Mouse (Mus musculus) hindbrain, embryonic 12.5 days (tissue): Measurements from ENCODE around the gene Ypel1. TPM values are rescaled to one million over a fixed set of nuclear protein-coding genes. Genes with fewer than 3 reads are reported as not detected.

Experiments used
- ATAC-seq: fragments of 200-750 bp; cut with Nextera tagmentation; 2 replicates; pipeline ENCODE4 v1.8.0; 2017; ENCODE audit warnings: moderate TSS enrichment; ENCODE audit not compliant: low FRiP score
- H3K27ac ChIP-seq: fragments of 300-500 bp; sonication (generic); 2 replicates; pipeline ENCODE4 v1.5.1; 2016; ENCODE audit warnings: mild to moderate bottlenecking
- H3K27me3 ChIP-seq: fragments of 300-500 bp; sonication (generic); 2 replicates; pipeline ENCODE4 v1.6.1; 2016; ENCODE audit warnings: mild to moderate bottlenecking
- H3K36me3 ChIP-seq: fragments of 300-500 bp; sonication (generic); 2 replicates; pipeline ENCODE4 v1.6.1; 2016; ENCODE audit warnings: mild to moderate bottlenecking
- H3K4me1 ChIP-seq: fragments of 300-500 bp; sonication (generic); 2 replicates; pipeline ENCODE4 v1.6.1; 2016
- H3K4me2 ChIP-seq: fragments of 300-500 bp; sonication (generic); replicated peaks from 2 replicates; pipeline ENCODE4 v1.6.1; 2016; ENCODE audit warnings: mild to moderate bottlenecking
- H3K4me3 ChIP-seq: fragments of 300-500 bp; sonication (generic); 2 replicates; pipeline ENCODE4 v1.5.1; 2016; ENCODE audit warnings: mild to moderate bottlenecking
- H3K9ac ChIP-seq: fragments of 300-500 bp; sonication (generic); 2 replicates; pipeline ENCODE4 v1.6.1; 2016; ENCODE audit warnings: mild to moderate bottlenecking, moderate library complexity
- H3K9me3 ChIP-seq: fragments of 300-500 bp; sonication (generic); replicated peaks from 2 replicates; pipeline ENCODE4 v1.6.1; 2016; ENCODE audit warnings: mild to moderate bottlenecking
- WGBS: fragments of 180-500 bp; shearing (Covaris S2); methylation state at CpG from one replicate; pipeline ENCODE4 v1.1.7; 2016; 5-methylcytosine and 5-hydroxymethylcytosine counted together
- polyA plus RNA-seq: library from polyadenylated mRNA; unstranded; fragments of >200 nt; fragmentation: Nextera tagmentation; extraction: Ambion mirVana; gene quantifications from 2 replicates; pipeline ENCODE4 v1.2.1, GENCODE M21; 2016

Ypel1 gene
- polyA plus RNA-seq, 1 experiment from 2014 or later = 105 TPM

DNA sequence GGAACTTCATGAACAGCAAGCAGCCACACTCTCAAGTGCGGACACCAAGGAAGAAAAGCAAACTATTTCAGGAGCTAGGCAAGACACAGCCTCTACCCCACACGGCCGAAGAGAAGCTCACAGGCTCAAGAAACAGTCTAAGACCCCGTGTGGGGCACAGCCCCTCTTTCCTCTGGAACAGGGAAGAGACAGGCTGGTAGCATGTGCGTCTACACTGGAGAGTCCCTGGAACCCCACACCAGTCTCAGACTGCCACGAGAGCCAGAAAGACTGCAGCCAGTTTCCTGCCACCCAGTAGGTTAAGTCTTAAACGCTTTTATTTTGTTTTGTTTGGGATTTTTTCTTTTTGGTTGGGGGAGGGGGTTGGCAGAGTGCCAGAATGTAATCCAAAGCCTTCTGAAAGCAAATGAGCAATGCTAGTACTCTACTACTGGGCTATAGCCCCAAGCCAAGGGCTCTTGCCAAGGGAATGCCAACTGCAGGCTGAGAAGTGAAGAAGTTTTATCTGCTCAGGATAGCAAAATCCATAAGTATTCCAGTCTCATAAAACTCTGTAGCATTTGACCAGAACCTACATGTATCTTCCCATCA is 33.2 kb downstream of the Ypel1 start:
- Histone ChIP-seq H3K27ac (no peak overlapping the region), H3K27me3 (no peaks in the 10 kb centered on the region), H3K4me3 (no peak overlapping the region), H3K4me1 (no peaks in the 10 kb centered on the region), H3K9me3 (no peaks in the 10 kb centered on the region), H3K4me2 (no peak overlapping the region), H3K9ac (no peak overlapping the region), H3K36me3 (peaks cover 89% of the 10 kb centered on the region)
- 84% methylated on average over 7 of the region's 7 CpGs for WGBS
- no peak for ATAC-seq

DNA sequence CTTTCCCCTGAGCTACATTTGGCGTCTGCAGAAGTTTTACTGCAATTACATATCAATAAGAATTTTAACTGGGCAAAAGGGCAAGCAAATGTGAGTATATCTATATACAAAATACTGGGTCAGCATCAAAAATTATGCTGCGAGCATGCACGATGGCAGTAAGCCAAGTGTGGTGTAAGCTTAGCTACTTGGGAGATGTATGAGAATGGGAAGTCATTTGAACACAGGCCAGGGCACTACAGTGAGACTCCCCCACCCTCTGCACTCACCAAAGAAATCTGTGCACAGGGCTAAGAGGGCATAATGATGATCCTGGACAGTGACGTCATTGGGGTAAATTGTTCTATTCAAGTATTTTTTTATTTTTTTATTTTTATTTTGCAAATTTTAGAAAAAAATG is 35.1 kb downstream of the Ypel1 start:
- WGBS = 94% methylated on average over 4 of the region's 4 CpGs
- ATAC-seq = no peak
- Histone ChIP-seq H3K27ac (no peak overlapping the region), H3K27me3 (no peaks in the 10 kb centered on the region), H3K4me2 (no peak overlapping the region), H3K4me3 (no peak overlapping the region), H3K9me3 (no peaks in the 10 kb centered on the region), H3K9ac (no peak overlapping the region), H3K36me3 (peaks cover 82% of the 10 kb centered on the region), H3K4me1 (peaks cover under 1% of the 10 kb centered on the region; the same call in 1 of the 2 replicates)

DNA sequence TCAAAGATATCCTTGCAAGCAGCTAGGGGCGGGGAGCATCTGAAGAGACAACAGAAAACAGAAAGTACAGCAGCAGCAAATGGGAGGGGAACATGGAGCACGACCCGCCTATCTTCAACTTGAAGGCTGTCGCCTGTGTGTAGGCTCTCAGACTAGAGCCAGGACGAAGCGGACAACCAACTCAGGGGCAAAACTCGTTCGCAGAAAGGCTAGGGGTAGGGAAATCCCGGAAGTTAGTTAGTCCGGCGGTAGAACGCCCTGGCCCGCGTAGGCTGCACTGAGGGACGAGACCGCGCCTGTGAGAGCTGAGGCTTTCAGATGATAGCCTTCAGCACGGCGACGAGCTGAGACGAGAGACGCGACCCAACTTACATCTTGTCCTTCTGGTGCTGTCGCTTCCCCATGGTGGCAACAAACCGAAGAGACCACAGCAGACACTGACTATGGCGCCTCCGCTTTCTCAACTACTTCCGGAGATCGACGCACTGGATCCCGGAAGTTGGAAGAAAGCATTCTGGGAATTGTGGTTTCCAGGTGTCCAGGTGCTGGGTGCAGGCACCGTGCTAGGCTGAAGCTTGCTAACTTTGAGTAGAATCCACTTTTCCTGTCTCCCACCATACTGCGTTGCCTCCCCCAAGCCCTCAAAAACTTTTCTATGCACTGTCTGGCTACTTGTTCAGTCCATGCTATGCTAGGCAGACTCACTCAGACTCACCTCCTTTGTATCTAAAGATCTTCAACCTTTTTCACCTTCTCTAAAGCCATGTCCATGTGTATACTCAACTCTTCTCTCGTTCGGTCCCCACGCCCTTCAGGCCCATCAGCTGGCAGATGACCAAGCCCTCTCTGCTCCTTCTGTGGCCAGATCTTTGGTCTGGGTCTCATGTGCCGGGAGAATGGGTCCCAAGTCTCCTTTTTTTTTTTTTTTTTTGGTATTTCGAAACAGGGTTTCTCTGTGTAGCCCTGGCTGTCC is 41.6 kb downstream of the Ypel1 start, which contains the start of gene Ppil2:
Gene Ppil2, minus strand, starts transcription at position 487 of the 973 bp plus-strand sequence.
- WGBS = 10% methylated on average over 38 of the region's 38 CpGs
- Histone ChIP-seq H3K4me1 (peaks cover 9% of the 10 kb centered on the region), H3K4me2 (peak within 1 kb of the TSS; percentile 74), H3K27me3 (no peaks in the 10 kb centered on the region), H3K9ac (peak within 1 kb of the TSS; percentile 75), H3K9me3 (no peaks in the 10 kb centered on the region), H3K36me3 (peaks cover 40% of the 10 kb centered on the region), H3K4me3 (peak within 1 kb of the TSS; percentile 76), H3K27ac (no peak within 1 kb of the TSS)
- peak; percentile 91 for ATAC-seq

DNA sequence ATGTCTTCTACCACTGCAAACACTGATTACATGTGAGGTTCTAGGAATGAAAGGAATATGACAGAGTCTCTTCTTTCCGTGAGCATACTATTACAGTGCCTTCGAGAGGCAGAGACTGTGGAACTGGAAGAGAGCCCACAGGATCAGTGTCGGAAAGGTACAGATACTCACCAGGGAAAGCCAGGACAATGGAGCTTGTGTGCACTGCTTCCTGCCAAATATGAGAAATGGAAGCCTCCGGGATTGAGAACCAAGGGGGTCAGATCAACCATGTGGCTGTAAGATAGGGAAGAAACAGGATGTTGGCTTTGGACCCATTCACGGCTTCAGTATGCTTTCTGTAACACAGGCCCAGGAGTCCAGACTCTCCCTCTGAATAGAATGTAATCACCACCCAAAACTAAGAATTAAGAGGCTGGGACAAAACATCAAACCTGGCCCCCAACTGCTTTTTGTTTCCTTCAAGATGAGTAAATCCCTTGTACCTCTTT is 47.9 kb downstream of the Ypel1 start:
- H3K36me3 ChIP-seq = peaks cover 55% of the 10 kb centered on the region

DNA sequence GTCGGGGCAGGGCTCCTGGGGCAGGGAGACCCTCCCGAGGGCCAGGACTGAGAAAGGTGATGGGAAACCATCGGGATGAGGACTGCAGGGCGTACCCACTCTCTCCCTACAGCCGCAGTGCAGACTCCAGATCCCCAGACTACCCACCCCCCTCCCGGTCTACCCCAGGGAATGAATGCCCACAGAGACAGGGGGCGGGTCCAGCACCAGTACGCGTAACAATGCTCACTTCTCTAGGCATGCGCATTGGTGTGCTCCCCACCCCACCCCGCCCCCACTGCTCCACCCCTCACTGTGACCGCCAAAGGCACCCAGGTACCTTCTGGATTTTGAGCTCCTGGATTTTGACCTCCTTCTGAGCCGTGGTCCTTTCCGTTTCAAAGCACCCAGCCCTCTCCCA is 52.1 kb downstream of the Ypel1 start:
- peaks cover 29% of the 10 kb centered on the region for H3K4me1 ChIP-seq
- peak overlapping the region; percentile 19 for H3K4me2 ChIP-seq
- H3K27me3 ChIP-seq = no peaks in the 10 kb centered on the region
- peak overlapping the region; percentile 5; the same call in 1 of the 2 replicates for H3K4me3 ChIP-seq
- H3K36me3 ChIP-seq = peaks cover 40% of the 10 kb centered on the region
- H3K27ac ChIP-seq = no peak overlapping the region
- H3K9ac ChIP-seq = no peak overlapping the region
- WGBS = 48% methylated on average over 14 of the region's 14 CpGs
- no peaks in the 10 kb centered on the region for H3K9me3 ChIP-seq
- ATAC-seq = peak; percentile 33

More for the DNA sequence above, 47.9 kb downstream of the Ypel1 start:
- Histone ChIP-seq H3K9ac (no peak overlapping the region), H3K4me1 (peaks cover 8% of the 10 kb centered on the region), H3K9me3 (no peaks in the 10 kb centered on the region), H3K4me3 (no peak overlapping the region), H3K4me2 (no peak overlapping the region), H3K27ac (no peak overlapping the region), H3K27me3 (no peaks in the 10 kb centered on the region)
- no peak for ATAC-seq
- 88% methylated on average over 5 of the region's 5 CpGs for WGBS

DNA sequence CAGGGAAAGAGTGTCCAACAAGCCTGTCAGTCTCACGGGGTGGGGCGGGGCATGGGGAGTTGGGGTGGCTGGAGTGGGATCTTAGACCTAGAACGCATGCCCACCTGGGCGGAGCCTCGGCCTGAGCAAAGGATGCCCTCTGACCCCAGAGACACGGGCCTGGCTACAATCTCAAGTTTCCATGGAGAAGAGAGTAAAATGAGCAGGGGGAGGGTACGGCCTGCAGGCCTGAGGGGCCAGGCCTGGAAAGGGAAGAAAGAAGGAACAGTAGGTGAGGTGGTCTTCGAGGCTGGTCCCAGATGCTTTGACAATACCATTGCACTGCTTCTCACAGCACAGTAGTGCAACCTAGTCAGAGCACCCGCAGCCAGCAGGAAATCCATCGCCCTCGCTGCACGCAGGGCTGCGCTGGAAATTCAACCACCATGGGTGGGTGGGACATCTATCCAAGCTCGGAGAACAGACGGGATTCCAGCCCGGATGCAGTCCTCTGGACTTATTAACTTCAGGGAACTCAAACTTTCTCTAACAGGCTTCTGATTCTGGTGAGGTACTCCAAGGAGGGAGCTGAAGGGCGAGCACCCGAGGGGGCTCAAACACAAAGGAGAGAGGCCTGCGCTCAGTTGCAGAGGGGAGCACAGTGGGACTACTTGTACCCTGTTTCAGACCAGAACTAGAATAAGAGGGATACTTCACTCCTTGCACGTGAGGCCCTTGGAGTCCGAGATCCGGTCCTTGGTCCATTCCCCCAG is 54.8 kb downstream of the Ypel1 start:
- peak overlapping the region; percentile 46 for H3K4me3 ChIP-seq
- no peaks in the 10 kb centered on the region for H3K9me3 ChIP-seq
- ATAC-seq = peak; percentile 44
- H3K27ac ChIP-seq = peak overlapping the region; percentile 66
- H3K27me3 ChIP-seq = no peaks in the 10 kb centered on the region
- peak overlapping the region; percentile 66 for H3K9ac ChIP-seq
- under 1% methylated on average over 22 of the region's 22 CpGs for WGBS
- H3K36me3 ChIP-seq = peaks cover 23% of the 10 kb centered on the region
- H3K4me1 ChIP-seq = peaks cover 29% of the 10 kb centered on the region
- peak overlapping the region; percentile 77 for H3K4me2 ChIP-seq

DNA sequence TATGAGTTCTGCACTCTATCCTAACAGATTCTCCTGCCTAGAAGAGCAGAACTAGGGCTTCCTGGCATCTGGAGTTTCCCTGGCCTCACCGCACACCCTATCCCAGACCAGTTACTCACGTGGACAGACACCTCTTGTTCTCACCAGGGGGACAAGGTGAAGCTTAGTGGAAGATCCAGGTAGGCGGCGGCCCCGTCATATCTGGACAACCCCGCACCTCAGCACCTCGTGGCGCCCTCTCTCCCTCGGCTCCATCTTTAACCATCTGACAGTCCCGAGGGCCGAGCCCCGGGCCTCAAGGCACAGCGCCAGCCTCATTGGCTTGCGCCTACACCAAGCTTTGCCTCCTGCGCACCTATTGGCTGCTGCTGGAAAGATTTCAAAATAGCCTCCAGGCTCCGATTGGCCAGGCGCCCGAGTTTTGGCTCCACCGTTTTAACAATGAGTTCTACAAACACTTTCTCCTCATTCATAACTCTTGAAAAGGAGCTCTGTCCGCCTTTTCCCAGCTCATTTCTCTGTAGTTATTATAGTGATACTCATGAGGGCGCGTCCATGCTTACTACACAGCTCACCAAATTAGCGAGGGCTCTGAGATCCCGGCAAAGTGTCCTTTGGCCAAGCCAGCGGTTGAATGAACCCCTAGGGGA is 55.5 kb downstream of the Ypel1 start, which contains the start of gene 2610318N02Rik:
Gene 2610318N02Rik, minus strand, starts transcription at position 297 of the 650 bp plus-strand sequence.
- H3K27ac ChIP-seq = peak within 1 kb of the TSS; percentile 66
- no peaks in the 10 kb centered on the region for H3K9me3 ChIP-seq
- ATAC-seq = peak; percentile 93
- no peaks in the 10 kb centered on the region for H3K27me3 ChIP-seq
- peak within 1 kb of the TSS; percentile 46 for H3K4me3 ChIP-seq
- H3K36me3 ChIP-seq = peaks cover 17% of the 10 kb centered on the region
- H3K9ac ChIP-seq = peak within 1 kb of the TSS; percentile 66
- under 1% methylated on average over 25 of the region's 25 CpGs for WGBS
- H3K4me2 ChIP-seq = peak within 1 kb of the TSS; percentile 77
- peaks cover 29% of the 10 kb centered on the region for H3K4me1 ChIP-seq

DNA sequence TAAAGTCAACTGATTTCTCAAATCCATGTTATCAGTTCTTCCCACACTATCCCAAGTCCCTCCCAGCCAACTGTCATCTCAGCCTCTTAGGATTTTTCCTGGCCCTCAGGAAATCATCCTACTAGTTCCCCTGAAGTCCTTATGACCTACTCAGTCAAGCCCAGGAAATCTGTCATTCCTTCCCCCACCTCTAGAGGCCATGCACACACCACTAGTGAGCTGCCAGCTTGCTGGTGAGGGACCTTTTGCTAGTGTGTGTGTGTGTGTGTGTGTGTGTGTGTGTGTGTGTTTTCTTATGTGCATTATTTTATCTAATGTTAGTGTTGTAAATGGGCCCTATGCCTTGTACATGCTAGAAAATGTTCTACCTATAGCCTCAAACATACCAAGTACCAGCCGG is 57.8 kb downstream of the Ypel1 start:
- Histone ChIP-seq H3K4me2 (no peak overlapping the region), H3K27ac (no peak overlapping the region), H3K36me3 (0 out of 2 replicates have a peak, but pooled peaks cover 4% of the 10 kb centered on the region), H3K27me3 (no peaks in the 10 kb centered on the region), H3K9me3 (no peaks in the 10 kb centered on the region), H3K4me1 (peaks cover 33% of the 10 kb centered on the region), H3K9ac (no peak overlapping the region), H3K4me3 (no peak overlapping the region)
- ATAC-seq = no peak
- WGBS = 100% methylated on average over 1 of the region's 1 CpGs

DNA sequence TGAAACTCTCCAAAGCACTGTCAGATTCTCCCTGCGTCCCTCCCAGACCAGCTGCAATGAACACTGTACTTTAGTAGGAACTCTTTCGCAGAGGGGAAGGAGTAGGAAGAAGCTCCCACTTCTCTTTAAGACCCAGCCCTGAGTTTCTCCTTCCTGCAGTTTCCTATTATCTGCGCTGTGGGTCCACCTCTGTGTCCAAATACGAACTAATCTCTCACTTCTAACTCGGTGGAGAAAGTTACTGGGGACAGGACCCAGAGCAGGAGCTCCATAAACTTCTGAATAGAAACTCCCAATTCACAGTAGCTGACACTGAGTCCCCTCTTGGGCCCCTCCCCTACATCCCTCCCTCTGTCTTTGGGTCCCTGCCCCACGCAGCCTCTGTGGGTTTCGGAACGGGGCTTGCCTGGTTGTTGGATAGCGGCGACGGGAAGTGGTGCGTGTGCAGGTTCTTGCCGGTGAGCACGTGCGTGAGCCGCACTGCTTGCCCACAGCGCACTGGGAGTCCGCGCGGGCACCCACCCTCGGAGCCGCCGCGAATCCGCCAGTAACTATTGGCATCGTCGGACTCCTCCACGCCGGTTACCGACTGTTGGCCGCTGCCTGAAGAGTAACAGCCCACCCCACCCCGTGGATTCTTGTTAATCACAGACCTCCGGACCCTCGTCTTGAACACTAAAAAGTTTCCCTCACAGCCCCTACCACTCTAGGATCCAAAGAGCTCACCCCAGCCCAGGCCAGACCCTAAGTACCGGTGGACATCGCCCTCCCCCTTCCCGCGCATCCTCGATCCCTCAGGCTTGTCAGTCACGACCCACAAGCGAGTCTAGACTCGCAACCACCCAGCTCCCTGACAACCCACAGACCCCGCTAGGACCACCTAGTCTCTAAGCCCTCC is 61.9 kb downstream of the Ypel1 start:
- H3K4me3 ChIP-seq = peak overlapping the region; percentile 66
- no peaks in the 10 kb centered on the region for H3K36me3 ChIP-seq
- 4% methylated on average over 43 of the region's 43 CpGs for WGBS
- peak overlapping the region; percentile 99 for H3K4me2 ChIP-seq
- H3K4me1 ChIP-seq = peaks cover 18% of the 10 kb centered on the region
- peak overlapping the region; percentile 68 for H3K9ac ChIP-seq
- no peaks in the 10 kb centered on the region for H3K27me3 ChIP-seq
- peak; percentile 90 for ATAC-seq
- no peaks in the 10 kb centered on the region for H3K9me3 ChIP-seq
- peak overlapping the region; percentile 85 for H3K27ac ChIP-seq

DNA sequence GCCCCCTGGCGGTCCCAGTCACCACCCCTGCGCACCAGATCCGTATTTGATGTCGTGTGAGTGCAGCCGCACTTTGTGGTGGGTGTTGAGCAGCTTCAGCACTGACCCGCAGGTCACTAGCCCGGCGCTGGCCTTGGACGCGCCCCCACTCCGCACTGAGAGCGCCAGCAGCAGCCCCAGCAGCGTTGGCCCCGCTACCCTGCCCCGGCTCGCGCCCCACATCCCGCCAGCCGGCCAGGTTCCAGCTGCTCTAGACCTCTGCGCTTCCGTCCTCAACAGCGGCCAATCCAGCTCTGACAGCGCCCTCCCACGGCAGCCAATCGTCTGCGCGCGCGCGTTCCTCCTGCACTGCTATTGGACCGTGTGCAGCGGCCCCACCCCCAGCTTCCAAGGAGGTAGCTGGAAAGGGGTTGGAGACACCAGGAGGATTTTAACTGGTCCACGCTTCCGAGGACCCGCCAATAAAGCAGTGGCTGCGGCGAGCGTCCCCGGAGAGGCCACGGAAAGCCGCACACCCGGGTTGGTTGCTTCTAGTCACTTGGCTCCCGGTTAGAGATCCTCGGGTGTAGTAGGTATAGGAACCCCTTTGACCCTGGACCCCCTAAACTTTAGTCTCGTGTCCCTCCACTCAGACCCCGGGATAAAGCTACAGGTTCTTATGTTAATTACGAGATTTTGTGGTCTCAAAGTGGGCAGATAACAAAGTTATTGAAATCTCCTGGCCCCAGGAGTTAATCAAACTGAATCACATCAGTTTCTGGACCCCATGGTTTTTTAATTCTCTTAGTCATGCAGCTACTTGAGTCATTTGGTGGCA is 62.8 kb downstream of the Ypel1 start, which contains the start of gene Sdf2l1:
Gene Sdf2l1, minus strand, starts transcription at position 295 of the 817 bp plus-strand sequence.
- H3K4me3 ChIP-seq = peak within 1 kb of the TSS; percentile 66
- no peaks in the 10 kb centered on the region for H3K9me3 ChIP-seq
- H3K27ac ChIP-seq = peak within 1 kb of the TSS; percentile 85
- WGBS = under 1% methylated on average over 47 of the region's 47 CpGs
- no peaks in the 10 kb centered on the region for H3K36me3 ChIP-seq
- peaks cover 18% of the 10 kb centered on the region for H3K4me1 ChIP-seq
- H3K4me2 ChIP-seq = peak within 1 kb of the TSS; percentile 99
- H3K27me3 ChIP-seq = no peaks in the 10 kb centered on the region
- H3K9ac ChIP-seq = peak within 1 kb of the TSS; percentile 68
- peak; percentile 98 for ATAC-seq
